Mouse (Mus musculus) ES-E14 (cell line): Measurements from ENCODE around the gene Lin9.

Source experiments
- CHD2 ChIP-seq: IDR thresholded peaks from 2 replicates; pipeline ENCODE4 v1.6.1; 2014; ENCODE audit warnings: mild to moderate bottlenecking, low read depth, low read length, inconsistent platforms
- HCFC1 ChIP-seq: IDR thresholded peaks from 2 replicates; pipeline ENCODE4 v1.6.1; 2012; ENCODE audit warnings: low read length, inconsistent platforms, borderline replicate concordance; ENCODE audit not compliant: insufficient read depth
- MAFK ChIP-seq: IDR thresholded peaks from 2 replicates; pipeline ENCODE4 v1.6.1; 2014; ENCODE audit warnings: mild to moderate bottlenecking, low read depth, low read length, inconsistent platforms; ENCODE audit not compliant: insufficient read depth
- ZC3H11A ChIP-seq: IDR thresholded peaks from 2 replicates; pipeline ENCODE4 v1.6.1; 2012; ENCODE audit warnings: low read depth, mild to moderate bottlenecking, inconsistent platforms, low read length, borderline replicate concordance
- ZNF384 ChIP-seq: IDR thresholded peaks from 2 replicates; pipeline ENCODE4 v1.6.1; 2012; ENCODE audit warnings: low read depth, low read length, inconsistent platforms

- TF ChIP-seq HCFC1 (no peak), ZNF384 (no peak), ZC3H11A (no peak), MAFK (no peak), CHD2 (no peak)
Observed at GRCm38 (mm10) chr1:180696626-180697352, 55.8 kb downstream of the Lin9 start, which contains the start of gene Mixl1.
